ENCODE assay signal across 8 mouse cellular contexts in genomic region chr10:67003743-67004526, GRCm38 (mm10).
DNase-seq lines count a peak whose midpoint lies in the region; ATAC-seq and TF ChIP-seq lines count a peak whose summit lies in the region.

No protein-coding gene starts in this region.

- H3K27me3 ChIP-seq in forebrain, embryonic 10.5 days (ENCODE audit: poor library complexity, severe bottlenecking) = no peaks in the 10 kb centered on the region
- H3K27me3 ChIP-seq in heart, postnatal 0 days (ENCODE audit: control insufficient read depth, insufficient read depth, low read length) = no peaks in the 10 kb centered on the region
- H3K27me3 ChIP-seq in lung, embryonic 16.5 days (ENCODE audit: control insufficient read depth, insufficient read depth, low read depth, low read length) = no peaks in the 10 kb centered on the region
- H3K27me3 ChIP-seq in neural tube, embryonic 15.5 days (replicated peaks) = no peaks in the 10 kb centered on the region

- H3K36me3 ChIP-seq in forebrain, embryonic 10.5 days (replicated peaks) = no peaks in the 10 kb centered on the region
- H3K36me3 ChIP-seq in heart, postnatal 0 days (replicated peaks; ENCODE audit: control insufficient read depth, insufficient read depth, low read length) = no peaks in the 10 kb centered on the region
- no peaks in the 10 kb centered on the region for H3K36me3 ChIP-seq in lung, embryonic 16.5 days (ENCODE audit: control insufficient read depth, insufficient read depth, low read length)
- no peaks in the 10 kb centered on the region for H3K36me3 ChIP-seq in neural tube, embryonic 15.5 days

- H3K27ac ChIP-seq in forebrain, embryonic 10.5 days = peak overlapping the region; percentile 88
- peak overlapping the region; percentile 99 for H3K27ac ChIP-seq in heart, postnatal 0 days (ENCODE audit: low read depth)
- H3K27ac ChIP-seq in lung, embryonic 16.5 days (ENCODE audit: low read length) = peak overlapping the region; percentile 86
- H3K27ac ChIP-seq in neural tube, embryonic 15.5 days (replicated peaks) = peak overlapping the region; percentile 63

- 0 out of 2 replicates have a peak, but pooled peaks have one; percentile 0 for TF ChIP-seq CTCF in heart, postnatal 0 days (IDR thresholded peaks at IDR 0.05; ENCODE audit: low read depth)

- TF ChIP-seq EP300 in heart, postnatal 0 days (IDR thresholded peaks at IDR 0.05; ENCODE audit: low read depth) = peak; percentile 1

- DNase-seq in adrenal gland, postnatal 25 days = peak; percentile 39
- peak; percentile 81 for DNase-seq in forebrain, embryonic 10.5 days (ENCODE audit: extremely low spot score, low spot score)
- DNase-seq in heart, postnatal 0 days (ENCODE audit: low spot score) = peak; percentile 86
- peak; percentile 82 for DNase-seq in kidney, postnatal 14 days
- peak; percentile 22 to 23 for DNase-seq in thymus, postnatal 10 days (ENCODE audit: low spot score in 2 of 2)

- under 1% methylated on average over 22 of the region's 22 CpGs for WGBS in forebrain, embryonic 10.5 days
- WGBS in heart, postnatal 0 days = under 1% methylated on average over 22 of the region's 22 CpGs
- WGBS in lung, embryonic 16.5 days = 1% methylated on average over 22 of the region's 22 CpGs
- WGBS in neural tube, embryonic 15.5 days = under 1% methylated on average over 22 of the region's 22 CpGs

- peaks cover 40% of the 10 kb centered on the region for H3K4me1 ChIP-seq in forebrain, embryonic 10.5 days
- peaks cover 12% of the 10 kb centered on the region; the same call in 1 of the 2 replicates for H3K4me1 ChIP-seq in heart, postnatal 0 days (ENCODE audit: control insufficient read depth, insufficient read depth)
- peaks cover 27% of the 10 kb centered on the region for H3K4me1 ChIP-seq in lung, embryonic 16.5 days (replicated peaks; ENCODE audit: control insufficient read depth, insufficient read depth, low read length)
- H3K4me1 ChIP-seq in neural tube, embryonic 15.5 days = peaks cover 32% of the 10 kb centered on the region

- peak; percentile 72 for ATAC-seq in CD4-positive, CD25-positive, alpha-beta regulatory T cell, adult 4 months
- peak; percentile 73 for ATAC-seq in heart, postnatal 0 days (ENCODE audit: insufficient read depth, low read depth)
- ATAC-seq in lung, embryonic 16.5 days (ENCODE audit: low read depth) = peak; percentile 73
- peak; percentile 65 for ATAC-seq in neural tube, embryonic 15.5 days (ENCODE audit: low FRiP score)

- H3K4me2 ChIP-seq in heart, postnatal 0 days (ENCODE audit: low read depth, low read length) = peak overlapping the region; percentile 62
- peak overlapping the region; percentile 62 for H3K4me2 ChIP-seq in lung, embryonic 16.5 days (ENCODE audit: low read depth, low read length)
- H3K4me2 ChIP-seq in neural tube, embryonic 15.5 days = peak overlapping the region; percentile 64

- peak overlapping the region; percentile 63 for H3K9ac ChIP-seq in heart, postnatal 0 days (replicated peaks; ENCODE audit: low read depth, low read length)
- H3K9ac ChIP-seq in lung, embryonic 16.5 days (ENCODE audit: low read length) = peak overlapping the region; percentile 64
- peak overlapping the region; percentile 35; the same call in 1 of the 2 replicates for H3K9ac ChIP-seq in neural tube, embryonic 15.5 days (replicated peaks)

- H3K9me3 ChIP-seq in forebrain, embryonic 10.5 days = peaks cover 8% of the 10 kb centered on the region; the same call in 1 of the 2 replicates
- no peaks in the 10 kb centered on the region for H3K9me3 ChIP-seq in heart, postnatal 0 days (replicated peaks; ENCODE audit: control insufficient read depth, low read length)
- 0 out of 2 replicates have a peak, but pooled peaks cover 2% of the 10 kb centered on the region for H3K9me3 ChIP-seq in lung, embryonic 16.5 days (ENCODE audit: control insufficient read depth, low read length)
- H3K9me3 ChIP-seq in neural tube, embryonic 15.5 days (replicated peaks) = no peaks in the 10 kb centered on the region

- H3K4me3 ChIP-seq in forebrain, embryonic 10.5 days = peak overlapping the region; percentile 46
- H3K4me3 ChIP-seq in heart, postnatal 0 days (ENCODE audit: low read depth, low read length) = peak overlapping the region; percentile 41
- H3K4me3 ChIP-seq in lung, embryonic 16.5 days (ENCODE audit: low read length) = peak overlapping the region; percentile 50
- H3K4me3 ChIP-seq in neural tube, embryonic 15.5 days (replicated peaks) = peak overlapping the region; percentile 35

Comparison
In these comparisons a context has a peak if more than half of its experiments do, and no peak if none do; other contexts are left out.
1. Peak in every context shown above with its lines: DNase-seq, ATAC-seq, H3K4me3 ChIP-seq and H3K27ac ChIP-seq.
2. DNase-seq: peak in every context shown above with its lines; median percentile 86 in heart, postnatal 0 days; 82 in kidney, postnatal 14 days; 81 in forebrain, embryonic 10.5 days; 39 in adrenal gland, postnatal 25 days; 22 in thymus, postnatal 10 days.